Comparison of ENCODE assay signal across 8 mouse cellular contexts in the genomic region with DNA sequence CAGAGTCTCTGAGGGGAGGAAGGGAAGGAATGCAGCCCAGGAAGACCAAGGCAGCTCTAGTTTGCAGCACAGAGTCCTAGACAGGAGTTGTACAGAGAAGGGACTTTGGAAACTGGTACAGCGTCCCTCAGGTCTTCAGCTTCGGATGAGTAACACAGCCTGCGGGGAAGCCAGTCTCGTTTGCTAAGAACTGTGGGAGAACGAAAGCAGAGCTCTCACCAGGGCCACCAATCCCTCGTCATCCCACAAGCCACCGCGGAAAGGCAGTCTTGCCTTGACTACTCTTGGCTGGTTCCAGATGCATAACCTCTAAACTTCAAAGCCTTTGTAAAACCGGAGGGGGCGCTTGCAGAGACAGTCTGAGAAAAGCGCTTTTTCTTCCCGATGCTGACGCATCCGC. TPM values are rescaled to one million over a fixed set of nuclear protein-coding genes. Genes with fewer than 3 reads are reported as not detected.
DNase-seq lines count a peak whose midpoint lies in the region; ATAC-seq lines count a peak whose summit lies in the region.

No protein-coding gene starts in this region.

- H3K27ac ChIP-seq in embryonic facial prominence, embryonic 10.5 days (replicated peaks) = peak overlapping the region; percentile 10; the same call in 1 of the 2 replicates
- no peak overlapping the region for H3K27ac ChIP-seq in hindbrain, embryonic 16.5 days (ENCODE audit: low read depth, low read length)
- H3K27ac ChIP-seq in liver, embryonic 13.5 days = no peak overlapping the region

- peak overlapping the region; percentile 44 for H3K4me3 ChIP-seq in embryonic facial prominence, embryonic 10.5 days
- peak overlapping the region; percentile 11; the same call in 1 of the 2 replicates for H3K4me3 ChIP-seq in hindbrain, embryonic 16.5 days (ENCODE audit: low read length)
- H3K4me3 ChIP-seq in liver, embryonic 13.5 days (replicated peaks) = 0 out of 2 replicates have a peak overlapping the region, but pooled peaks have one; percentile 11

- peak; percentile 40 for DNase-seq in right cerebral cortex, postnatal 25 days
- no peak for DNase-seq in right cerebral cortex, postnatal 14 days
- DNase-seq in embryonic facial prominence, embryonic 10.5 days (ENCODE audit: low spot score) = peak; percentile 66
- DNase-seq in liver, embryonic 13.5 days = no peak
- DNase-seq in neural tube, embryonic 10.5 days (ENCODE audit: extremely low spot score, low spot score) = peak; percentile 51
- DNase-seq in layer of hippocampus, adult 9-10 months (ENCODE audit: low spot score) = no peak

- peak overlapping the region; percentile 33; the same call in 1 of the 2 replicates for H3K9ac ChIP-seq in hindbrain, embryonic 16.5 days (ENCODE audit: low read depth, low read length)
- no peak overlapping the region for H3K9ac ChIP-seq in liver, embryonic 13.5 days

- WGBS in embryonic facial prominence, embryonic 10.5 days = 5% methylated on average over 14 of the region's 14 CpGs
- WGBS in hindbrain, embryonic 16.5 days = 2% methylated on average over 14 of the region's 14 CpGs
- WGBS in liver, embryonic 13.5 days (ENCODE audit: insufficient replicate concordance) = 6% methylated on average over 14 of the region's 14 CpGs

- H3K27me3 ChIP-seq in embryonic facial prominence, embryonic 10.5 days (replicated peaks; ENCODE audit: low read depth, poor library complexity, severe bottlenecking) = peaks cover 18% of the 10 kb centered on the region
- no peaks in the 10 kb centered on the region; the same call in 1 of the 2 replicates for H3K27me3 ChIP-seq in hindbrain, embryonic 16.5 days (replicated peaks; ENCODE audit: control insufficient read depth, insufficient read depth, low read length)
- H3K27me3 ChIP-seq in liver, embryonic 13.5 days = peaks cover 28% of the 10 kb centered on the region

- H3K4me2 ChIP-seq in hindbrain, embryonic 16.5 days (ENCODE audit: low read length) = peak overlapping the region; percentile 53
- peak overlapping the region; percentile 46 for H3K4me2 ChIP-seq in liver, embryonic 13.5 days

- H3K4me1 ChIP-seq in embryonic facial prominence, embryonic 10.5 days = peaks cover 16% of the 10 kb centered on the region
- H3K4me1 ChIP-seq in hindbrain, embryonic 16.5 days (ENCODE audit: control insufficient read depth, insufficient read depth, low read depth, low read length) = 0 out of 2 replicates have a peak, but pooled peaks cover 2% of the 10 kb centered on the region
- H3K4me1 ChIP-seq in liver, embryonic 13.5 days (replicated peaks) = peaks cover 4% of the 10 kb centered on the region

- H3K36me3 ChIP-seq in embryonic facial prominence, embryonic 10.5 days (replicated peaks) = no peaks in the 10 kb centered on the region
- no peaks in the 10 kb centered on the region for H3K36me3 ChIP-seq in hindbrain, embryonic 16.5 days (ENCODE audit: control insufficient read depth, insufficient read depth, low read length)
- H3K36me3 ChIP-seq in liver, embryonic 13.5 days = no peaks in the 10 kb centered on the region

- ATAC-seq in hindbrain, embryonic 16.5 days = peak; percentile 37; the same call in 1 of the 2 replicates
- ATAC-seq in liver, embryonic 13.5 days (ENCODE audit: low read depth) = no peak
- no peak for ATAC-seq in erythroid progenitor cell, adult 5-6 weeks (replicated peaks; ENCODE audit: low FRiP score, poor library complexity, severe bottlenecking)

- no peaks in the 10 kb centered on the region for H3K9me3 ChIP-seq in embryonic facial prominence, embryonic 10.5 days
- no peaks in the 10 kb centered on the region for H3K9me3 ChIP-seq in hindbrain, embryonic 16.5 days (ENCODE audit: control insufficient read depth, low read length)
- H3K9me3 ChIP-seq in liver, embryonic 13.5 days (replicated peaks) = no peaks in the 10 kb centered on the region

RNA-seq across cellular contexts. Expression of gene Efna1, which starts 18.6 kb away (rescaled TPM):
- polyA plus RNA-seq in embryonic facial prominence, embryonic 10.5 days (2016; fragmentation: Nextera tagmentation; extraction: Ambion mirVana) = 26.7 and 27.2 TPM in 2 replicates
- polyA plus RNA-seq in hindbrain, embryonic 16.5 days (2015; fragmentation: Nextera tagmentation; extraction: Ambion mirVana) = 8.4 and 9.9 TPM in 2 replicates
- 4.3 and 4.6 TPM in 2 replicates for polyA plus RNA-seq in liver, embryonic 13.5 days (2015; fragmentation: Nextera tagmentation; extraction: Ambion mirVana)
- total RNA-seq in erythroid progenitor cell, adult 5-6 weeks (2015; ENCODE audit: low replicate concordance) = not detected in 2 replicates
- total RNA-seq in erythroid progenitor cell, adult 5-6 weeks (2017; ENCODE audit: low replicate concordance) = not detected in 2 replicates

RNA-seq across cellular contexts. Expression of gene Efna3, which starts 23.3 kb away (rescaled TPM):
- polyA plus RNA-seq in embryonic facial prominence, embryonic 10.5 days (2016; fragmentation: Nextera tagmentation; extraction: Ambion mirVana) = 4.5 and 6.8 TPM in 2 replicates
- polyA plus RNA-seq in hindbrain, embryonic 16.5 days (2015; fragmentation: Nextera tagmentation; extraction: Ambion mirVana) = 77.9 and 78.0 TPM in 2 replicates
- polyA plus RNA-seq in liver, embryonic 13.5 days (2015; fragmentation: Nextera tagmentation; extraction: Ambion mirVana) = 0.32 and 0.41 TPM in 2 replicates
- total RNA-seq in erythroid progenitor cell, adult 5-6 weeks (2015; ENCODE audit: low replicate concordance) = not detected in 2 replicates
- not detected in 2 replicates for total RNA-seq in erythroid progenitor cell, adult 5-6 weeks (2017; ENCODE audit: low replicate concordance)

RNA-seq across cellular contexts. Expression of gene Slc50a1, which starts 29.1 kb away (rescaled TPM):
- 27.2 and 34.2 TPM in 2 replicates for polyA plus RNA-seq in embryonic facial prominence, embryonic 10.5 days (2016; fragmentation: Nextera tagmentation; extraction: Ambion mirVana)
- 39.4 and 43.9 TPM in 2 replicates for polyA plus RNA-seq in hindbrain, embryonic 16.5 days (2015; fragmentation: Nextera tagmentation; extraction: Ambion mirVana)
- polyA plus RNA-seq in liver, embryonic 13.5 days (2015; fragmentation: Nextera tagmentation; extraction: Ambion mirVana) = 17.4 and 18.0 TPM in 2 replicates
- total RNA-seq in erythroid progenitor cell, adult 5-6 weeks (2015; ENCODE audit: low replicate concordance) = 17.7 and 35.6 TPM in 2 replicates
- total RNA-seq in erythroid progenitor cell, adult 5-6 weeks (2017; ENCODE audit: low replicate concordance) = 3.7 and 9.7 TPM in 2 replicates

RNA-seq across cellular contexts. Expression of gene Efna4, which starts 38.3 kb away (rescaled TPM):
- polyA plus RNA-seq in embryonic facial prominence, embryonic 10.5 days (2016; fragmentation: Nextera tagmentation; extraction: Ambion mirVana) = 37.3 and 40.8 TPM in 2 replicates
- 3.9 and 5.0 TPM in 2 replicates for polyA plus RNA-seq in hindbrain, embryonic 16.5 days (2015; fragmentation: Nextera tagmentation; extraction: Ambion mirVana)
- polyA plus RNA-seq in liver, embryonic 13.5 days (2015; fragmentation: Nextera tagmentation; extraction: Ambion mirVana) = 1.0 and 1.2 TPM in 2 replicates
- not detected in 2 replicates for total RNA-seq in erythroid progenitor cell, adult 5-6 weeks (2015; ENCODE audit: low replicate concordance)
- not detected in 2 replicates for total RNA-seq in erythroid progenitor cell, adult 5-6 weeks (2017; ENCODE audit: low replicate concordance)

RNA-seq across cellular contexts. Expression of gene Dpm3, which starts 40.3 kb away (rescaled TPM):
- 74.1 and 84.1 TPM in 2 replicates for polyA plus RNA-seq in embryonic facial prominence, embryonic 10.5 days (2016; fragmentation: Nextera tagmentation; extraction: Ambion mirVana)
- polyA plus RNA-seq in hindbrain, embryonic 16.5 days (2015; fragmentation: Nextera tagmentation; extraction: Ambion mirVana) = 64.3 and 79.8 TPM in 2 replicates
- 57.2 and 64.5 TPM in 2 replicates for polyA plus RNA-seq in liver, embryonic 13.5 days (2015; fragmentation: Nextera tagmentation; extraction: Ambion mirVana)
- 16.8 and 18.4 TPM in 2 replicates for total RNA-seq in erythroid progenitor cell, adult 5-6 weeks (2015; ENCODE audit: low replicate concordance)
- total RNA-seq in erythroid progenitor cell, adult 5-6 weeks (2017; ENCODE audit: low replicate concordance) = 8.3 TPM in 1 of 2 replicates, not detected in the other

Comparison
In these comparisons a context has a peak if more than half of its experiments do, and no peak if none do; other contexts are left out.
1. DNase-seq: peak in right cerebral cortex, postnatal 25 days (single experiment), embryonic facial prominence, embryonic 10.5 days (single experiment) and neural tube, embryonic 10.5 days (single experiment); none in right cerebral cortex, postnatal 14 days (single experiment), liver, embryonic 13.5 days (single experiment) and layer of hippocampus, adult 9-10 months (single experiment).
2. RNA of gene Efna3, which starts 23.3 kb away (polyA plus RNA-seq): 77.9 to 78.0 TPM in hindbrain, embryonic 16.5 days; 4.5 to 6.8 TPM in embryonic facial prominence, embryonic 10.5 days and 0.32 to 0.41 TPM in liver, embryonic 13.5 days; every median in the first group is over 10 times any median in the second.
3. Peak in every context shown above with its lines, with median percentiles within 50 percentile points of each other: H3K4me3 ChIP-seq.